Mouse (Mus musculus) intestine, embryonic 15.5 days (tissue): ENCODE measurements around the gene Fam135a. TPM values are rescaled to one million over a fixed set of nuclear protein-coding genes. Genes with fewer than 3 reads are reported as not detected.

ENCODE experiments used
- ATAC-seq: fragments of 200-750 bp; cut with Nextera tagmentation; 2 replicates; pipeline ENCODE4 v1.8.0; 2017; ENCODE audit warnings: moderate TSS enrichment, moderate library complexity
- H3K27ac ChIP-seq: fragments of 300-500 bp; sonication (generic); 2 replicates; pipeline ENCODE4 v1.5.1; 2015; ENCODE audit warnings: mild to moderate bottlenecking, inconsistent platforms
- H3K27me3 ChIP-seq: fragments of 300-500 bp; sonication (generic); replicated peaks from 2 replicates; pipeline ENCODE4 v1.6.1; 2015; ENCODE audit warnings: inconsistent platforms
- H3K36me3 ChIP-seq: fragments of 300-500 bp; sonication (generic); 2 replicates; pipeline ENCODE4 v1.6.1; 2015; ENCODE audit warnings: inconsistent platforms
- H3K4me1 ChIP-seq: fragments of 300-500 bp; sonication (generic); replicated peaks from 2 replicates; pipeline ENCODE4 v1.6.1; 2015; ENCODE audit warnings: inconsistent platforms
- H3K4me2 ChIP-seq: fragments of 300-500 bp; sonication (generic); replicated peaks from 2 replicates; pipeline ENCODE4 v1.6.1; 2015; ENCODE audit warnings: mild to moderate bottlenecking, inconsistent platforms
- H3K4me3 ChIP-seq: fragments of 300-500 bp; sonication (generic); replicated peaks from 2 replicates; pipeline ENCODE4 v1.5.1; 2015; ENCODE audit warnings: inconsistent platforms
- H3K9ac ChIP-seq: fragments of 300-500 bp; sonication (generic); 2 replicates; pipeline ENCODE4 v1.6.1; 2015; ENCODE audit warnings: inconsistent platforms
- H3K9me3 ChIP-seq: fragments of 300-500 bp; sonication (generic); 2 replicates; pipeline ENCODE4 v1.6.1; 2016; ENCODE audit warnings: inconsistent platforms
- WGBS: fragments of 180-500 bp; shearing (Covaris S2); methylation state at CpG from one replicate; pipeline ENCODE4 v1.1.7; 2015; 5-methylcytosine and 5-hydroxymethylcytosine counted together
- polyA plus RNA-seq: library from polyadenylated mRNA; unstranded; fragments of >200 nt; fragmentation: Nextera tagmentation; extraction: Ambion mirVana; gene quantifications from 2 replicates; pipeline ENCODE4 v1.2.1, GENCODE M21; 2015

The Fam135a gene
- polyA plus RNA-seq, 1 experiment from 2014 or later: 39.4 TPM

- no peak for ATAC-seq
- H3K36me3 ChIP-seq: no peaks in the 10 kb centered on the region
- no peak overlapping the region for H3K27ac ChIP-seq
- no peak overlapping the region for H3K9ac ChIP-seq
- H3K9me3 ChIP-seq: no peaks in the 10 kb centered on the region
- H3K27me3 ChIP-seq: no peaks in the 10 kb centered on the region
- H3K4me2 ChIP-seq: peak overlapping the region; percentile 71
- 49% methylated on average over 6 of the region's 6 CpGs for WGBS
- H3K4me1 ChIP-seq: peaks cover 3% of the 10 kb centered on the region; the same call in 1 of the 2 replicates
- H3K4me3 ChIP-seq: peak overlapping the region; percentile 91
These were observed 773 bp upstream of the Fam135a start for GRCm38 (mm10) chr1:24100870-24101358.

DNA sequence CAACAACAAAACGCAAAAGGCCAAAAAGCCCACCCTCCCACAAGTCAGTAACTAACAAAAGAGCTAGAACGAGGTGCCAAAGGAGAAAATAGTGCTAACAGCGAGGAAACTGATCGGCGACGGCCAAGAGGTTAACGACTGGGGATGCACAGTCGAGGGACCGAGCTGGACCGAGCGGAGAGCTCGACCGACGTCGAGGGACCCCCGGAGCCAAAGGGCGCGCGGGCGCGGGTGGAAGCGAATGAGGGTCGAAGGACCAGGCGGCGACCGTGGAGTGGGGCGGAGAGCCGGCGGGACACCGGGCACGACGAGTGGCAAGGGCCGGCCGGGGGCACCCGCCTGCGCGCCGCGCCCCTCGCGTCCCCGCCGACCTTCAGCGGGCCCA is 608 bp downstream of the Fam135a start:
- no peaks in the 10 kb centered on the region for H3K36me3 ChIP-seq
- H3K9me3 ChIP-seq: no peaks in the 10 kb centered on the region
- H3K9ac ChIP-seq: peak overlapping the region; percentile 92
- no peak for ATAC-seq
- H3K27me3 ChIP-seq: no peaks in the 10 kb centered on the region
- peak overlapping the region; percentile 91 for H3K4me3 ChIP-seq
- peaks cover 3% of the 10 kb centered on the region; the same call in 1 of the 2 replicates for H3K4me1 ChIP-seq
- H3K4me2 ChIP-seq: peak overlapping the region; percentile 71
- peak overlapping the region; percentile 86 for H3K27ac ChIP-seq
- WGBS: under 1% methylated on average over 43 of the region's 44 CpGs

DNA sequence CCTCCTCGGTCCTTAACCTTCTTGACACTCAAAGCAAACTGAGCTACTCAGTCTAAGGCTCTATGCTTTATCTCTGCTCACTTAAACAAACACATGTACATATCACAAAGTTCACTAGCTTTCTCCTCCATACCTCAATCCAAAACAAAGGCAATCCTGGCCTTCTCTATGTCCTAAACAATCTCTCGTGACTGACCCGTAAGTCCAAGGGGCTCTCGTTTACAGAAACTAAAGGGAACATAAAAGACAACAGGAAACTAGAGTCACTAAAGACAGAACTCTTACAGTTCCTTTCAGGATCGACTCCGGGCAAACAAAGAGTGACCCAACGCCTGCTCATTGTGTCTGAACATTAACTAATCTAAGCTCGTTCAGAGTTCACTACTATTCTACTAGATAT is 2.6 kb downstream of the Fam135a start:
- Histone ChIP-seq H3K27me3 (no peaks in the 10 kb centered on the region), H3K9me3 (no peaks in the 10 kb centered on the region), H3K4me2 (peak overlapping the region; percentile 45), H3K36me3 (no peaks in the 10 kb centered on the region), H3K27ac (peak overlapping the region; percentile 72), H3K4me1 (peaks cover 3% of the 10 kb centered on the region; the same call in 1 of the 2 replicates), H3K4me3 (no peak overlapping the region), H3K9ac (0 out of 2 replicates have a peak overlapping the region, but pooled peaks have one; percentile 21)
- WGBS: 26% methylated on average over 8 of the region's 8 CpGs
- ATAC-seq: peak; percentile 32

DNA sequence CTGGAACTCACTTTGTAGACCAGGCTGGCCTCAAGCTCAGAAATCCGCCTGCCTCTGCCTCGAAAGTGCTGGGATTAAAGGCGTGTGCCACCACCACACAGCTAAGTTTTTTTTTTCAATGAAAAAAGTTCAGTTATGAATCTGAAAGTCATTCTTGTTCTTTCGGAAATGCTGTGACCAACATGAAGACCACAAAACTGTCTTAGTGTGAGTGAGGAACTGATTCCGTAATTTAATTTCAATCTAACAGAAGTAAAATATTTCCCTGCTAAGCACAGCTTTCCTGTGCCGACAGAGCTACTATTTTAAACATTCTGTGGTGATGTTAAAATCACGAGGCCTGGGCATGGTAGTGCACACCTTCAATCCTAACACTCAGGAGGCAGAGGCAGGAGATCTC is 7.7 kb downstream of the Fam135a start:
- 92% methylated on average over 7 of the region's 7 CpGs for WGBS
- Histone ChIP-seq H3K9me3 (no peaks in the 10 kb centered on the region), H3K27me3 (no peaks in the 10 kb centered on the region), H3K27ac (no peak overlapping the region), H3K4me3 (no peak overlapping the region), H3K4me1 (0 out of 2 replicates have a peak, but pooled peaks cover 4% of the 10 kb centered on the region), H3K9ac (no peak overlapping the region), H3K36me3 (no peaks in the 10 kb centered on the region), H3K4me2 (no peak overlapping the region)
- ATAC-seq: no peak

DNA sequence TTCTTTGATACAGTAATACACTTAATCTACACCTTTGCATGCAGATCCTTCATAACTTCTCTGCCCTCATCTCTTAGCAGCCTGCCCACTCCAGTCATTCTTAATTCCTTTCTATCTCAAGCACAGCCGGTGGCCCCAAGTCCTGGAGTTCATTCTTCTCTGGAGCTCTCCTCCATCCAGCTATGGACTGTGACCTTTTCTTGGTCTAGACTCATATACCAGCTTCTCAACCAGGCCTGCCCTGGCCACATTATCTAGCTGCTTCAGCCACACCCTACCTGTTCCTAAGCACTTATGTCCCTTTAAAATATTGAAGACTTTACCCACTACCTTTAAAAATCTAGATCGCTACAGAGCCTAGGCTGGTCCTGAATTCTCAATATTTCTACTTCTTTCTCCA is 9.5 kb downstream of the Fam135a start:
- Histone ChIP-seq H3K36me3 (no peaks in the 10 kb centered on the region), H3K27me3 (no peaks in the 10 kb centered on the region), H3K4me3 (no peak overlapping the region), H3K4me1 (0 out of 2 replicates have a peak, but pooled peaks cover 4% of the 10 kb centered on the region), H3K9ac (no peak overlapping the region), H3K27ac (no peak overlapping the region), H3K9me3 (no peaks in the 10 kb centered on the region), H3K4me2 (no peak overlapping the region)
- ATAC-seq: peak; percentile 86
- 80% methylated on average over 2 of the region's 2 CpGs for WGBS

DNA sequence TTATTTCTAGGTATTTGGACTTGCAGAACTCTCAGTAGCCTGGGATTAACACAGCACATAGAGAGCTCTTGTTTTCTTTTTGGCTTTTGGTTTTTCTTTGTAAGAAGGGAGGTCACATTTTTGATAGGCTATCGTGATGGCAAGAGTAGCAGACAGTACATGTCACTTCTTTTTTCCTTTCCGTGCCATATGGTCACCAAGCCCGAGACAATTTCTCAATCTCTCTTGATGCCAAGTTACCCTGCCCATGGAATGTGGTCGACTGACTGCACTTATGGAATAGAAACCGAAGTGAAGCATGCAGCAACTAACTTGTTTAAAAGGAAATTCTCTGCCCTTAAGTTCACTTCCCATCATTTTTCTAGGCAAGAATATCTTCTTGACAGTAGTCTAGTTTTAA is 10.0 kb downstream of the Fam135a start:
- Histone ChIP-seq H3K36me3 (no peaks in the 10 kb centered on the region), H3K9ac (no peak overlapping the region), H3K4me3 (no peak overlapping the region), H3K4me2 (no peak overlapping the region), H3K9me3 (no peaks in the 10 kb centered on the region), H3K27me3 (no peaks in the 10 kb centered on the region), H3K27ac (no peak overlapping the region), H3K4me1 (0 out of 2 replicates have a peak, but pooled peaks cover 4% of the 10 kb centered on the region)
- no peak for ATAC-seq
- 76% methylated on average over 5 of the region's 5 CpGs for WGBS

DNA sequence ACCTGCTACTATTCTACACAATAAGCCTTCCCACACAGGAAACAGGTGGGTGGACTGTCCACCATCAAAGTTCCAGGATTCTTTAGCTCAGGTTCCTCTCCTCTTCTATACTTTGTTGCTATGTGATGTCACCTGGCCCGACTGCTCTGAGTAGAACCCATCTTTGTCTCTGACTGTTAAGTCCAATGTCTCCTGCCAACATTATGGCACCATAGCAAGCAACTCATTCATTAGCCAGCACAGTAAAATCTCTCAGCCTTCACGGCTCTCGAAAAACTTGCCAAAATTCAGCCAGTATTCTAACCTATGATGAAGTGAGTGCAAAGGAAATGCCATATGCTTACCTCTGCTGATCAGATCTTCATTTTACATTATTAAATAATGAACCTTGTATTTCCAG is 14.0 kb downstream of the Fam135a start:
- Histone ChIP-seq H3K4me1 (0 out of 2 replicates have a peak, but pooled peaks cover 4% of the 10 kb centered on the region), H3K36me3 (no peaks in the 10 kb centered on the region), H3K27ac (no peak overlapping the region), H3K4me2 (no peak overlapping the region), H3K27me3 (no peaks in the 10 kb centered on the region), H3K9me3 (no peaks in the 10 kb centered on the region), H3K4me3 (no peak overlapping the region), H3K9ac (no peak overlapping the region)
- no peak for ATAC-seq
- 80% methylated on average over 3 of the region's 3 CpGs for WGBS

- no peak overlapping the region for H3K4me3 ChIP-seq
- H3K4me2 ChIP-seq: no peak overlapping the region
- H3K27me3 ChIP-seq: no peaks in the 10 kb centered on the region
- 44% methylated on average over 2 of the region's 2 CpGs for WGBS
- H3K9me3 ChIP-seq: no peaks in the 10 kb centered on the region
- 0 out of 2 replicates have a peak, but pooled peaks cover 5% of the 10 kb centered on the region for H3K36me3 ChIP-seq
- ATAC-seq: no peak
- H3K27ac ChIP-seq: no peak overlapping the region
- no peak overlapping the region for H3K9ac ChIP-seq
- H3K4me1 ChIP-seq: no peaks in the 10 kb centered on the region
These were observed 25.7 kb downstream of the Fam135a start for GRCm38 (mm10) chr1:24074396-24074795.

DNA sequence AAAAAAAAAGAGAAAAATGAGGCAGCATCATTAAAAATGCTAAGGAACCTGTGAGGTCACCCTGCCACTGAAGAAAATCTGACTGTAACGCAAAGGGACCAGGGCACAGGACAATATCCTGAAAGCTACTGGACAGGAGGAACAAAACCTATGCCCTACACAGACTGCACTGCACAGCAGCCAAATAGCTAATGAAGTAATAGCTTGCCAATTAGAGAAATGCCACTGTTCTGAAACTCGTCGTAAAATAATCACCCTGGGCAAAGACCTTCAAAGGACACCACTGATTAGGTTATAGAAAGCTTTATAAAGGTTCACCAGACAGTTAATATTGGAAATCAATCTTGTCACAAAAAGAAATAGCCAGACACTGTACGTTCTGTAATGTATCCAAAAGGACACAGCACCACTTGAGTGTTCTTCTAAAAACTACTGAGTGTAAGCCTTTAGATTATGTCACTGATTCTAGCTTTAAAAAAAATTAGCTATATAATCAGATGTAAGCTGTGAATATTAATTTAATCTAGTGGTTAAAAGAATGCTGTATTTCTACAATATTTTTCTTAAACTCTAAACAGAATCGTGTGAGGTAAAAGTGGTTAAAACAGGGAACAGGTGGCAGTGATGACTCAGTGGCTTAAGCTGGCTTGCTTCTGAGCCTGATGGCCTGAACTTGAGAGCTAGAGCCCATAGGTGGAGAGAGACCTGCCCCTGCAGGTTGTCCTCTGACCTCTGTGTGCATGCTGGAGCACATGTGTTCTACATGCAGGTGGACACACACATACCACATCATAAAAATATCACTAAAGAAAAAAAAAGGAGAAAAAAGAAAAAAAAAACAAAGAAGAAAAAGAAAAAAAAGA is 26.5 kb downstream of the Fam135a start:
- H3K27me3 ChIP-seq: no peaks in the 10 kb centered on the region
- H3K9ac ChIP-seq: no peak overlapping the region
- no peak overlapping the region for H3K4me2 ChIP-seq
- WGBS: 77% methylated on average over 5 of the region's 5 CpGs
- ATAC-seq: no peak
- no peak overlapping the region for H3K27ac ChIP-seq
- H3K4me1 ChIP-seq: no peaks in the 10 kb centered on the region
- H3K36me3 ChIP-seq: 0 out of 2 replicates have a peak, but pooled peaks cover 5% of the 10 kb centered on the region
- no peaks in the 10 kb centered on the region for H3K9me3 ChIP-seq
- no peak overlapping the region for H3K4me3 ChIP-seq

DNA sequence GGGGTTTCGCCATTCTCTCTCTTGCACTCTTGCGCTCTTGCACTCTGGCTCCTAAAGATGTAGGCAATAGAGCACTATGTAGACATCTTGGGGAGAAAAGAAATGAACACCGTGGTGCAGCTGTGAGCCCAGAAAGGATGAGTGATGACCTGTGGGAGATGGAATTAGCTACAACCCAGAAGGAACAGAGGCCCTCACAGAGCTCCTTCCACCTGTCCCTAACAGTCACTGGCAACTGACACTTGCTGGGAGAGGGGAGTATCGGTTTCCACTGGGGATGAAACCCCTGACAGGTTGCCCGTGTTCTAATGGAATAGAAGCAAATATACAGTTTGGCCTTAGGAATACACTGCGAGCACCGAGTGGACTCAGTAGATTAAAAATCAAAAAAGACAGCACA is 31.3 kb downstream of the Fam135a start:
- ATAC-seq: no peak
- Histone ChIP-seq H3K27ac (no peak overlapping the region), H3K9ac (no peak overlapping the region), H3K4me2 (no peak overlapping the region), H3K36me3 (0 out of 2 replicates have a peak, but pooled peaks cover 5% of the 10 kb centered on the region), H3K9me3 (no peaks in the 10 kb centered on the region), H3K4me1 (no peaks in the 10 kb centered on the region), H3K27me3 (no peaks in the 10 kb centered on the region), H3K4me3 (no peak overlapping the region)
- 95% methylated on average over 7 of the region's 7 CpGs for WGBS

GRCm38 (mm10) chr1:24066706-24067105 is 33.4 kb downstream of the Fam135a start:
- Histone ChIP-seq H3K27me3 (no peaks in the 10 kb centered on the region), H3K4me3 (no peak overlapping the region), H3K4me2 (no peak overlapping the region), H3K27ac (no peak overlapping the region), H3K9ac (no peak overlapping the region), H3K4me1 (no peaks in the 10 kb centered on the region), H3K36me3 (0 out of 2 replicates have a peak, but pooled peaks cover 2% of the 10 kb centered on the region), H3K9me3 (no peaks in the 10 kb centered on the region)
- ATAC-seq: no peak
- 42% methylated on average over 4 of the region's 4 CpGs for WGBS

GRCm38 (mm10) chr1:24055706-24056105 is 44.4 kb downstream of the Fam135a start:
- no peaks in the 10 kb centered on the region for H3K9me3 ChIP-seq
- no peak overlapping the region for H3K27ac ChIP-seq
- H3K9ac ChIP-seq: no peak overlapping the region
- H3K4me3 ChIP-seq: no peak overlapping the region
- H3K4me2 ChIP-seq: no peak overlapping the region
- H3K36me3 ChIP-seq: peaks cover 7% of the 10 kb centered on the region; the same call in 1 of the 2 replicates
- no peak for ATAC-seq
- WGBS: 93% methylated on average over 14 of the region's 14 CpGs
- no peaks in the 10 kb centered on the region for H3K27me3 ChIP-seq
- no peaks in the 10 kb centered on the region for H3K4me1 ChIP-seq
